Mouse (Mus musculus): ENCODE measurements at regions not wholly inside any gene's neighbourhood (a gene's known extent, or its start where the extent isn't known, plus 50 kb on each side); places are given as distances from the start of the nearest gene placed in this dataset.
"Not testable (repeated sequence)": the region's sequence is repeated elsewhere in the genome, so short reads cannot be mapped to it uniquely, and the experiment has no call there.

- no peak for DNase-seq (ENCODE audit: low spot score in 2 of 2)
- intact Hi-C loops (cut with DNase I): no loop called here
These were observed 104.0 kb upstream of the Arid1b start for GRCm38 (mm10) chr17:4890131-4890530.

DNA sequence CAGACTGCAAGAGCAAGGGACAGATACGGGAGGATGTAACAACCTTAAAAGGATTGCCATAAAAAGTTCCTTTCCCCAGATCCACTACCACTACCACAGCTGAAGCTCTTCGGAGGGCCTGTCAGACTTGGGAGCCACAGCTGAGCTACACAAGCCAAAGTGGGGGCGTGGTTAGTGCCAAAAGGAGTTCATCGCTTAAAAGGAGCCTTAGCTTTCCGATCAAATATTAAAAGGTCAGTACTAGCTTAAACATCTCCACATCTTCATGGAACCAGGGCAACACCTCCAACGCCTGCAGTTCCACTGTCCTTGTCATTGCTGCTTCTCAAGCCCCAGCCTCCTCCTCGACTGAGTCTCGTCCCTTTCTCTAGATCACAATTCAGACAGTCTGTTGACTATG is 102.6 kb upstream of the Arid1b start:
- intact Hi-C loops (cut with DNase I): no loop called here

GRCm38 (mm10) chr17:4894756-4895330 is 99.3 kb upstream of the Arid1b start:
- intact Hi-C loops (cut with DNase I); DNase-seq (ENCODE audit: low spot score in 2 of 2): not testable (repeated sequence)

More for the DNA sequence above, 102.6 kb upstream of the Arid1b start:
- DNase-seq (ENCODE audit: low spot score in 2 of 2): no peak

DNA sequence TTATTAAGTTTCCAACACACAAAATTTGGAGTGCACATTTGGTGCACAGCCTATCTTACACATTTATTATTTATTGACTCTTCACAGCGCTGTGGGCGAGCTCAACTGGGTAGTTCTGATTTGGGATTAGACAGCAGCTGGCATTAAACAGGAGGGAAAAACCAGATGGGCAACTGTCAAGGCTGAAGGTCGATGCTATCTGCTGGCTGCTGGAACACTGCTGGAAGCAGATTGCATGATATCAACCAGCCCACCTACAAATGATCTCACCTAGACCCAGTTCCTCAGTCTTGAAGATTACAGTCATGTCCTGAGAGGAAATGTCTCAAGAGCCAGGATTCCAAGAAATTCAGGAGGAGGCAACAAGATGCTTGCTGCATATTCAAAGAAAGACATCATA is 91.0 kb upstream of the Arid1b start:
- no peak for DNase-seq (ENCODE audit: low spot score in 2 of 2)
- intact Hi-C loops (cut with DNase I): no loop called here

DNA sequence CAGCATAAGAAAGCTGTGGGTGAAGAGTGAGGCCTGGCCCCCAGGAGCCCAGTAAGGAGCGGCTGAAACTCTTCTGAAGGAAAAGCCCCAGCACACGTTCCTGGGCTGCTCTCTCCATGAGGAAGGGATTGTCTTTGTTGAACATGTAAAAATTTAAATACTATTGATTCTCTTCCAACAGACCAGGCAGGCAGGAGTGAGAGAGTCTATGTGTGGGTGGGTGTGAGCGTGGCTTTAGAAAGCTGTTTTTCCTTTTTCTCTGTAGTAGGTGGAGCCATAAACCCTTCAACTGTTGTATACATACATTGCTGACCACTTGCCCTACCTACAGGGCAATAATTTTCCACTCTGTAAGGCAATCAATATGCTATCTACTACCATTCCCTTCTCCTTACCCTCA is 87.6 kb upstream of the Arid1b start:
- DNase-seq (ENCODE audit: low spot score in 2 of 2): peak; percentile 19 to 34
- intact Hi-C loops (cut with DNase I): loop anchor here (2.0 to 5.0 kb wide), 3 partner anchors 42 to 524 kb away; no protein-coding TSS in a partner anchor

- intact Hi-C loops (cut with DNase I): loop anchor here (2.0 to 5.0 kb wide), 3 partner anchors 42 to 525 kb away; no protein-coding TSS in a partner anchor
- DNase-seq (ENCODE audit: low spot score in 2 of 2): peak in 1 of 2 experiments; percentile 32
These were observed 86.9 kb upstream of the Arid1b start for GRCm38 (mm10) chr17:4907181-4907752.

DNA sequence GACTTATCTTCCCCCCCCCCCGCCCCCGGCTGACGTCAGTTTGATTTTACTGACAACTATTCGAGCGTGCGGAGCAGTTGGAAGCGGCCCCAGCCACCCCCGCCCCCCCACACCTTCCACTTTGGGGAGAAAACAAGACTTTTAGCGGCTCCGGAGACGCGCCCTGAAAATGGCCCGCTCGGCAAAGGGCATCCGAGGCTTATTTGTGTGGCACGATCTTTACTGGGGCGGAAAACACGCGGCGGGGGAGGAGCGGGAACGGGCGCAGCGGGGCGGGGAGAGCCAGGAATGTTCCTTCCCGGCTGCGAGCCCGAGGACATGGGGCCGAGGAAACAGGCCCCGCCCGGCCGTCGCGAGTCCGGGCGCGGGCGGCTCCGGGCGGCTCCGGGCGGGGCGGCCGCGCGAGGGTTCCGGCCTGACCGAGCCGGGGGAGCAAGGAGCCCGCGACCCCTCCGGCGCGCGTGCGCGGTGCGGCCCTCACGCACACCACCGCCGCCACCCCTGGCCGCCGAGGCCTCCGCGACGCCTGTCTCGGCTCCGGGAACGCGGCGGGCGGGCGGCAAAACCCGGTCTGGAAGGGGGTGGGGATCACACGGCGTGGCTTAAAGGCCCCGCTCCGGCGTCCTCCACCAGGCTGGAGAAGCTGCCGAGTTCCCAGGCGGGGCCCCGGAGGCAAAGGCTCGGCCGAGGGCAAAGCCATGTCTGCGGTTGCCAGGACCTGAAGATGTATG is 86.1 kb upstream of the Arid1b start:
- intact Hi-C loops (cut with DNase I): loop anchor here (1.0 to 5.0 kb wide), 5 partner anchors 43 to 526 kb away; partner anchors contain the start of gene Arid1b
- DNase-seq (ENCODE audit: low spot score in 2 of 2): peak; percentile 92 to 94

DNA sequence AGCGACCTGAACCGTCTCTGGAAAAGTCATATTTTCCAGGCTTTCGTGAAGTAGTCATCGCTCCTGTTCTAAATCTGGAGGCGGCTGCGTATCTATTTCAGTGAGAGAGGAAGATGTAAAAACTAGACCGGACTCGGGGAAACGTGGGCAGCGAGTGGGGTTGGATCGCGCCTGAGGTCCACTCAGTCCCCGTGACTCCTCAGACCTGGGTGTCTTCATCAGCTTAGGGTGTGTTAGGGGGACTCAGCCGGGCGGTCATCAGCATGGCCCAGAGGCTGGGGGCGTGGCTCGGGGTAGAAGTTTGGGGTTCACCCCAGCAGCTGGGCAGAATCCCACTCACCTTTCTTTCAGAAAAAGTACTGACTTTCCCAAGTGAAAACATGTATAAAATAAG is 85.6 kb upstream of the Arid1b start:
- no peak for DNase-seq (ENCODE audit: low spot score in 2 of 2)
- intact Hi-C loops (cut with DNase I): loop anchor here (1.0 to 5.0 kb wide), 3 partner anchors 86 to 526 kb away; partner anchors contain the start of gene Arid1b

DNA sequence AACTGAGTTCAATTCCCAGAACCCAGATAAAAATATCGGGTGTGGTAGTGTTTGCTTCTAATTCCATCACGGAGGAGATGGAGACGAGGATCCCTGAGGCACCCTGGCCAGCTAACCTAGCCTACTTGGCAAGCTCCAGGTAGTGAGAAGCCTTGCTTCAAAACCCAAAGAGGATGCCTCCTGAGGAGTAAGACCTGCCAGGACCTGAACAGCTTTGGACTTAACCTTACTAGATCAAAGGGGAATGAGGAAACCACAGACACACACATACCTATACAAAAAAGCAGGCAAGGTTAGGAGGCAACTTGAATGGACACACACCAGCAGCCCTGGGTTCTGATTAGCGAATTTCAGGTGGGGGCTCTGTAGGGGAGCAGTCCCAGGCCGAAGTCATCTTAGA is 84.0 kb upstream of the Arid1b start:
- DNase-seq (ENCODE audit: low spot score in 2 of 2): no peak
- intact Hi-C loops (cut with DNase I): no loop called here

- intact Hi-C loops (cut with DNase I): no loop called here
- no peak for DNase-seq (ENCODE audit: low spot score in 2 of 2)
These were observed 81.1 kb upstream of the Arid1b start for GRCm38 (mm10) chr17:4913001-4913400.

DNA sequence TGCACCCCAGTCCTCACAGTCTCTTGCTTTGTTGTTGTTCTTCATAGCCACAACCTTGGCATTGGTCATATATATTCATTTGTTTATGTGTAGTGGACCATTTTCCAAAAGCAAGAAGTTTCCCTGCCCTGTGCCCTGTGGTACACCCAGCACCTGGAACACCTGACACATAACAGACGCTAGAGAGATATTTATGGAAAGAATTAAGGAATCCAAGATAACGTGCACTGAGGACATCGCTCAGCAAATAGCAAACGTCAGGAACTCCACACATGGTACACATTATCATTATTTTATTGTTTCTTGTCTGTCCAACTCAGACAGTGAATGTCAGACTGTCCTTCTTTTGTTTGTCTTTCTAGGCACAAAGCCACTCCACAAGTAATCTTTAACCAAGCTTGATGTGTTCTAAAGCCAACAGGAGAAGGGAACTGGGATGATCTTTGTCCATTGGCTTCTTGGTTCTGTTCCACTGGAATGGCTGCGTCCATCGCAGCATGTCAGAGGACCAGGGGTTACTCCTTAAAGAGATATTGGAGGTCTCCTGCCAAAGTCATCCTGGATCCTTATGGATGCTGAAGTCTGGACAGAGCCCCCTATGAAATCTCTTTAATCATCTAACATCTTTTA is 74.2 kb upstream of the Arid1b start:
- intact Hi-C loops (cut with DNase I): no loop called here
- no peak for DNase-seq (ENCODE audit: low spot score in 2 of 2)

DNA sequence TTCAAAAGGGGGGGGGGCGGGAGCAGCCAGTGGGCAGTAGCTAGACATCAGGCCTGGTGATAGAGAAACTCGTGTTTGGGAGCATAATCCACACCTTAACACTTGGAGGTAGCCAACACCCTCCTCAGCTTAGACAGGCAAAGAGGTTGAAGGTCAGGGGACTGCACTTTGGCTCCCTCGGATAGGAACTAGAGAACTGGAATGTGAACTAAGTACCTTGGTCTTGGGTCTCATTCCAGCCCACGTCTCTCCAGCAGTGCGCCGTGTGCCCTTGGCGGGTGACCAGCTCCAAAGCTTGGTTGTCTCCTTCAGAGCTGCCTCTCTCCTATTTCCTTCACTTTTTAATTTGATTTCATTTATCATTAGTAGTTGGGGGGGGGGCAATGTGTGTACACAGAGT is 73.0 kb upstream of the Arid1b start:
- no peak for DNase-seq (ENCODE audit: low spot score in 2 of 2)

DNA sequence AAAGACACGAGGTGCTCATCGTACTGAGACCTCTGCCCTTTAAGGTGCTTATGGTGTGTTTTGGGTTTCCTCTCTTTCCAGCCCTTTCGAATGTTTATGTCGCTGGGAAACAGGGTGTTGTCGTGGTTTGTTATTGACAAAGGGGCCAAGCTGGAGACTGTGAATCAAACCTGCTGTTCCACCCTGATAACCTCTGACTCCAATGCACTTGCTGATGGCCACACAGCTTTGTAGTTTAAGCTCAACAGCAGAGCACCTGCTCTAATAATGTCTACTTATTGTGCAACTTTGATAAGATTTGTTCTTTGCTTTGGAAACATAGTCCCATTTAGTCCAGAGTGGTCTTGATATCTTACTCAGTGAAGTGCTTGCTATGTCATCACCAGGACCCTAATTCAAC is 65.5 kb upstream of the Arid1b start:
- intact Hi-C loops (cut with DNase I): no loop called here
- no peak for DNase-seq (ENCODE audit: low spot score in 2 of 2)

More for the DNA sequence above, 73.0 kb upstream of the Arid1b start:
- intact Hi-C loops (cut with DNase I): no loop called here

DNA sequence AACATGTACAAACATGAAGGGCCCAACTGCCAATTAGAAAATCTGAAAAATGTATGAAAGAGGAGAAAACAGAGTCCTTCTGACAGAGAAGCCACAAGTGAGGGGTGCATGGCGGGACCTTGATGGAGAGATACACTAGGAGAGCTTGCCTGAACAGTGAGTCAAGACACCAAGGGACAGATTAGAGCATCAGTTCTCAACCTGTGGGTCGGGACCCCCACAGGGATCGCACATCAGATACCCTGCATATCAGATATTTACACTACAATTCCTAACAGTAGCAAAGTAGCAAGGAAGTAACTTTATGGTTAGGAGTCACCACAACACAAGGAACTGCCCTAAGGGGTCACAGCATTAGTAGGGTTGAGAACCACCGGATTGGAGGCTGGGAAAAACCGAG is 58.9 kb upstream of the Arid1b start:
- no peak for DNase-seq (ENCODE audit: low spot score in 2 of 2)
- intact Hi-C loops (cut with DNase I): no loop called here

- intact Hi-C loops (cut with DNase I): no loop called here
- no peak for DNase-seq (ENCODE audit: low spot score in 2 of 2)
These were observed 53.5 kb upstream of the Arid1b start for GRCm38 (mm10) chr17:4940589-4940988.

GRCm38 (mm10) chr17:4941286-4941800 is 52.8 kb upstream of the Arid1b start:
- intact Hi-C loops (cut with DNase I): no loop called here
- DNase-seq (ENCODE audit: low spot score in 2 of 2): no peak

- intact Hi-C loops (cut with DNase I): no loop called here
- DNase-seq (ENCODE audit: low spot score in 2 of 2): no peak
These were observed 51.3 kb upstream of the Arid1b start for GRCm38 (mm10) chr17:4942868-4943267.
